Mouse (Mus musculus) megakaryocyte, embryonic 14.5 days (primary cell): ENCODE measurements around the gene Myl7.

Experiments used
- FLI1 ChIP-seq: IDR thresholded peaks from 2 replicates; pipeline ENCODE4 v1.6.1; 2012; ENCODE audit warnings: low read length, inconsistent platforms, mixed read lengths
- GATA1 ChIP-seq: IDR thresholded peaks from 3 replicates; pipeline ENCODE4 v1.6.1; 2012; ENCODE audit warnings: mixed read lengths, low read length, inconsistent platforms, borderline replicate concordance

- TF ChIP-seq GATA1 (no peak), FLI1 (no peak)
Observed at GRCm38 (mm10) chr11:5903844-5904243, 5.3 kb upstream of the Myl7 start.
